Mouse (Mus musculus) myocyte (in vitro differentiated cells): ENCODE data around the gene Pld4.

Source experiments
- CEBPB ChIP-seq: IDR thresholded peaks from 2 replicates; pipeline ENCODE4 v1.6.1; 2011; ENCODE audit warnings: mild to moderate bottlenecking, moderate library complexity; ENCODE audit not compliant: poor library complexity, insufficient read depth, severe bottlenecking
- E2F4 ChIP-seq: IDR thresholded peaks from one replicate; pipeline ENCODE4 v1.6.1; 2011; ENCODE audit warnings: mild to moderate bottlenecking, control low read depth, moderate library complexity; ENCODE audit not compliant: insufficient read depth
- MAX ChIP-seq: IDR thresholded peaks from one replicate; pipeline ENCODE4 v1.6.1; 2011; ENCODE audit warnings: low read depth, mild to moderate bottlenecking, control low read depth
- MYOD1 ChIP-seq, 3 experiments: IDR thresholded peaks; one replicate each; pipeline ENCODE4 v1.6.1; 2011; ENCODE audit warnings: control low read depth in 2 of 3, low read depth in 2 of 3, mild to moderate bottlenecking in 2 of 3, moderate library complexity in 1 of 3; ENCODE audit not compliant: insufficient read length in 2 of 3, control insufficient read depth in 1 of 3
- MYOG ChIP-seq, 3 experiments: IDR thresholded peaks; one replicate each; pipeline ENCODE4 v1.6.1; 2011; ENCODE audit warnings: control low read depth in 2 of 3, low read depth in 2 of 3, mild to moderate bottlenecking in 2 of 3; ENCODE audit not compliant: insufficient read length in 2 of 3, control insufficient read depth in 1 of 3, insufficient read depth in 1 of 3
- POLR2A ChIP-seq: IDR thresholded peaks from one replicate; pipeline ENCODE4 v1.6.1; 2011; ENCODE audit warnings: low read depth, mild to moderate bottlenecking, control low read depth, moderate library complexity; ENCODE audit not compliant: insufficient read length
- POLR2AphosphoS2 ChIP-seq: IDR thresholded peaks from one replicate; pipeline ENCODE4 v1.6.1; 2011; ENCODE audit warnings: low read depth, control low read depth; ENCODE audit not compliant: insufficient read length
- REST ChIP-seq: IDR thresholded peaks from one replicate; pipeline ENCODE4 v1.6.1; 2011; ENCODE audit warnings: mild to moderate bottlenecking, control low read depth, moderate library complexity; ENCODE audit not compliant: insufficient read depth, insufficient read length
- SRF ChIP-seq: IDR thresholded peaks from one replicate; pipeline ENCODE4 v1.6.1; 2011; ENCODE audit warnings: low read depth; ENCODE audit not compliant: control insufficient read depth, insufficient read length
- TCF12 ChIP-seq: IDR thresholded peaks from one replicate; pipeline ENCODE4 v1.6.1; 2011; ENCODE audit warnings: mild to moderate bottlenecking, control low read depth; ENCODE audit not compliant: poor library complexity, insufficient read depth, severe bottlenecking
- USF1 ChIP-seq: IDR thresholded peaks from one replicate; pipeline ENCODE4 v1.6.1; 2011; ENCODE audit warnings: low read depth, mild to moderate bottlenecking, control low read depth, moderate library complexity

DNA sequence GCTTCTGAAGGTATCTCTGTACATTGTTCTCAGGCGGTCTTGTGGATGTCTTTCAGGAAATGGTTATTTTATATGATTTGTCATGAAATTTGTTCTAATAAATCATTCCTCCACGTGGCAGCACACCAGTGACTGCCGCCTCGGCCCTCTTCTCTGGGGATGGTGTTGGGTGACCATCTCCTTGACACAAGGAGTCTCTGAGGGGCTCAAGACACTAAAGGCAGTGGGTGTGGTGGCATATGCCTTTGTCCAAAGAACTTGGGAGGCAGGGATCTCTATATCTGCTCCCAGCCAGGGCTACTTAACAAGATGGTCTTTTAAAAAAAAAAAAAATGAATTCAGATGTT, 14.0 kb upstream of the Pld4 start:
- TF ChIP-seq POLR2A (no peak), TCF12 (no peak), CEBPB (no peak), E2F4 (no peak), SRF (no peak), USF1 (no peak), MYOD1 (IDR thresholded peaks at IDR 0.05; ENCODE audit: control insufficient read depth in 1 of 3, insufficient read length in 2 of 3, low read depth in 2 of 3) (no peak), MAX (no peak), REST (no peak), POLR2AphosphoS2 (no peak), MYOG (IDR thresholded peaks at IDR 0.05; ENCODE audit: control insufficient read depth in 1 of 3, insufficient read depth in 1 of 3, insufficient read length in 2 of 3, low read depth in 2 of 3) (no peak)
